19 mouse cellular contexts compared by ENCODE assay signal in genomic region chr2:32541986-32542573, GRCm38 (mm10). TPM values are rescaled to one million over a fixed set of nuclear protein-coding genes. Genes with fewer than 3 reads are reported as not detected.
DNase-seq lines count a peak whose midpoint lies in the region; ATAC-seq and TF ChIP-seq lines count a peak whose summit lies in the region.
"Had no signal": no experiment of that assay in that cellular context is flagged by ENCODE, and none has a peak within 500 bp of the region (broad histone marks: within the 10 kb centered on the region; RNA-seq: fewer than 3 reads in every experiment).

No protein-coding gene starts in this region.

- 77% methylated on average over 4 of the region's 4 CpGs for WGBS in limb, embryonic 15.5 days
- WGBS in forebrain, embryonic 13.5 days: 92% methylated on average over 4 of the region's 4 CpGs
- WGBS in forebrain, embryonic 14.5 days: 91% methylated on average over 4 of the region's 4 CpGs

- no peaks in the 10 kb centered on the region for H3K36me3 ChIP-seq in limb, embryonic 15.5 days
- no peaks in the 10 kb centered on the region for H3K36me3 ChIP-seq in forebrain, embryonic 13.5 days (ENCODE audit: poor library complexity, severe bottlenecking)
- no peaks in the 10 kb centered on the region for H3K36me3 ChIP-seq in forebrain, embryonic 14.5 days (ENCODE audit: control insufficient read depth, insufficient read depth, low read length)
- H3K36me3 ChIP-seq: intestine, embryonic 15.5 days; midbrain, embryonic 13.5 days; neural tube, embryonic 13.5 days had no signal

- no peak overlapping the region for H3K4me3 ChIP-seq in gastrocnemius, adult 2 months
- no peak overlapping the region for H3K4me3 ChIP-seq in limb, embryonic 15.5 days
- no peak overlapping the region for H3K4me3 ChIP-seq in forebrain, embryonic 13.5 days
- no peak overlapping the region for H3K4me3 ChIP-seq in forebrain, embryonic 14.5 days (ENCODE audit: low read depth, low read length)
- H3K4me3 ChIP-seq: erythroblast, embryonic 14.5 days; intestine, embryonic 15.5 days; midbrain, embryonic 13.5 days; neural tube, embryonic 13.5 days had no signal

- H3K9me3 ChIP-seq in limb, embryonic 15.5 days: no peaks in the 10 kb centered on the region
- no peaks in the 10 kb centered on the region for H3K9me3 ChIP-seq in forebrain, embryonic 13.5 days (replicated peaks)
- H3K9me3 ChIP-seq in forebrain, embryonic 14.5 days (replicated peaks; ENCODE audit: control insufficient read depth, low read length): no peaks in the 10 kb centered on the region
- H3K9me3 ChIP-seq: intestine, embryonic 15.5 days; midbrain, embryonic 13.5 days; neural tube, embryonic 13.5 days had no signal

- H3K9ac ChIP-seq in limb, embryonic 15.5 days: no peak overlapping the region
- H3K9ac ChIP-seq in forebrain, embryonic 13.5 days: no peak overlapping the region
- H3K9ac ChIP-seq in forebrain, embryonic 14.5 days (ENCODE audit: low read length): no peak overlapping the region
- H3K9ac ChIP-seq: intestine, embryonic 15.5 days; midbrain, embryonic 13.5 days; neural tube, embryonic 13.5 days had no signal

- DNase-seq in gastrocnemius, adult 2 months: no peak
- no peak for DNase-seq in gastrocnemius, postnatal 14 days
- DNase-seq in thymus, postnatal 0 days (ENCODE audit: low spot score): peak; percentile 94
- no peak for DNase-seq in forebrain, embryonic 14.5 days (ENCODE audit: low spot score)
- DNase-seq in right cerebral cortex, postnatal 36 days (ENCODE audit: low spot score in 2 of 2): no peak
- DNase-seq: adrenal gland, adult 2 months; kidney, postnatal 36 days had no signal

- no peak for TF ChIP-seq CTCF in gastrocnemius, adult 2 months (IDR thresholded peaks at IDR 0.05)

- peak overlapping the region; percentile 10; the same call in 1 of the 2 replicates for H3K27ac ChIP-seq in gastrocnemius, adult 2 months
- peak overlapping the region; percentile 38 for H3K27ac ChIP-seq in limb, embryonic 15.5 days
- H3K27ac ChIP-seq in forebrain, embryonic 13.5 days: no peak overlapping the region
- no peak overlapping the region for H3K27ac ChIP-seq in forebrain, embryonic 14.5 days (ENCODE audit: low read depth, low read length)
- H3K27ac ChIP-seq: intestine, embryonic 15.5 days; midbrain, embryonic 13.5 days; neural tube, embryonic 13.5 days had no signal

- no peak overlapping the region for H3K4me2 ChIP-seq in limb, embryonic 15.5 days
- H3K4me2 ChIP-seq in forebrain, embryonic 13.5 days: no peak overlapping the region
- no peak overlapping the region for H3K4me2 ChIP-seq in forebrain, embryonic 14.5 days (ENCODE audit: low read length)
- H3K4me2 ChIP-seq: intestine, embryonic 15.5 days; midbrain, embryonic 13.5 days; neural tube, embryonic 13.5 days had no signal

- H3K4me1 ChIP-seq in limb, embryonic 15.5 days: peaks cover 61% of the 10 kb centered on the region
- H3K4me1 ChIP-seq in forebrain, embryonic 13.5 days: peaks cover 35% of the 10 kb centered on the region
- H3K4me1 ChIP-seq in forebrain, embryonic 14.5 days (ENCODE audit: control insufficient read depth, insufficient read depth, low read length): peaks cover 24% of the 10 kb centered on the region

- ATAC-seq in CD4-positive, CD25-positive, alpha-beta regulatory T cell, adult 4 months: peak; percentile 88
- ATAC-seq in limb, embryonic 15.5 days (ENCODE audit: insufficient number of reproducible peaks, low FRiP score, low TSS enrichment, low read depth): no peak
- ATAC-seq in forebrain, embryonic 13.5 days: no peak
- no peak for ATAC-seq in forebrain, embryonic 14.5 days
- ATAC-seq: intestine, embryonic 15.5 days; midbrain, embryonic 13.5 days; Patski had no signal

- no peaks in the 10 kb centered on the region for H3K27me3 ChIP-seq in limb, embryonic 15.5 days
- no peaks in the 10 kb centered on the region for H3K27me3 ChIP-seq in forebrain, embryonic 13.5 days
- no peaks in the 10 kb centered on the region for H3K27me3 ChIP-seq in forebrain, embryonic 14.5 days (replicated peaks; ENCODE audit: control insufficient read depth, insufficient read depth, low read length)
- H3K27me3 ChIP-seq: intestine, embryonic 15.5 days; midbrain, embryonic 13.5 days; neural tube, embryonic 13.5 days; Patski had no signal

- intact Hi-C loops in gastrocnemius, adult 2 months (cut with DNase I): no loop called here
- intact Hi-C loops in gastrocnemius, postnatal 14 days (cut with DNase I; ENCODE audit: low total_unique reads): no loop called here

RNA-seq across cellular contexts. Expression of gene Fam102a, which starts 6.9 kb away (rescaled TPM):
- 1 to 10 TPM; 1.8 to 3.1 TPM for total RNA-seq in gastrocnemius, adult 2 months (2021)
- 1 to 10 TPM; 3.5 to 4.2 TPM for total RNA-seq in gastrocnemius, postnatal 14 days (2021)
- polyA plus RNA-seq in CD4-positive, CD25-positive, alpha-beta regulatory T cell, adult 4 months (2017; shearing (Covaris generic)): 10 to 100 TPM; 50.6 to 55.5 TPM
- polyA plus RNA-seq in limb, embryonic 15.5 days (2015; fragmentation: Nextera tagmentation; extraction: Ambion mirVana): 14.7 and 17.3 TPM in 2 replicates
- 8.4 and 8.9 TPM in 2 replicates for polyA plus RNA-seq in thymus, postnatal 0 days (2015; fragmentation: Nextera tagmentation; extraction: Ambion mirVana)
- 4.5 and 5.2 TPM in 2 replicates for polyA plus RNA-seq in forebrain, embryonic 13.5 days (2015; fragmentation: Nextera tagmentation; extraction: Ambion mirVana)
- 4.4 and 5.2 TPM in 2 replicates for polyA plus RNA-seq in forebrain, embryonic 14.5 days (2014; fragmentation: Nextera tagmentation; extraction: Ambion mirVana)

RNA-seq across cellular contexts. Expression of gene Dpm2, which starts 28.6 kb away (rescaled TPM):
- total RNA-seq in gastrocnemius, adult 2 months (2021): 10 to 100 TPM; 11.1 to 14.1 TPM
- total RNA-seq in gastrocnemius, postnatal 14 days (2021): 10 to 100 TPM; 17.6 to 17.8 TPM
- polyA plus RNA-seq in CD4-positive, CD25-positive, alpha-beta regulatory T cell, adult 4 months (2017; shearing (Covaris generic)): 100 to 1,000 TPM; 131 to 166 TPM
- polyA plus RNA-seq in limb, embryonic 15.5 days (2015; fragmentation: Nextera tagmentation; extraction: Ambion mirVana): 114 and 117 TPM in 2 replicates
- 126 and 129 TPM in 2 replicates for polyA plus RNA-seq in thymus, postnatal 0 days (2015; fragmentation: Nextera tagmentation; extraction: Ambion mirVana)
- 127 and 129 TPM in 2 replicates for polyA plus RNA-seq in forebrain, embryonic 13.5 days (2015; fragmentation: Nextera tagmentation; extraction: Ambion mirVana)
- polyA plus RNA-seq in forebrain, embryonic 14.5 days (2014; fragmentation: Nextera tagmentation; extraction: Ambion mirVana): 143 and 152 TPM in 2 replicates

RNA-seq across cellular contexts. Expression of gene Pip5kl1, which starts 32.5 kb away (rescaled TPM):
- not detected for total RNA-seq in gastrocnemius, adult 2 months (2021)
- not detected for total RNA-seq in gastrocnemius, postnatal 14 days (2021)
- not detected for polyA plus RNA-seq in CD4-positive, CD25-positive, alpha-beta regulatory T cell, adult 4 months (2017; shearing (Covaris generic))
- polyA plus RNA-seq in limb, embryonic 15.5 days (2015; fragmentation: Nextera tagmentation; extraction: Ambion mirVana): 0.12 and 0.82 TPM in 2 replicates
- 0.28 and 0.31 TPM in 2 replicates for polyA plus RNA-seq in thymus, postnatal 0 days (2015; fragmentation: Nextera tagmentation; extraction: Ambion mirVana)
- polyA plus RNA-seq in forebrain, embryonic 13.5 days (2015; fragmentation: Nextera tagmentation; extraction: Ambion mirVana): 1.7 and 3.4 TPM in 2 replicates
- polyA plus RNA-seq in forebrain, embryonic 14.5 days (2014; fragmentation: Nextera tagmentation; extraction: Ambion mirVana): 4.7 TPM in 2 replicates
- total RNA-seq: hematopoietic stem cell, adult 5-6 weeks; liver, adult 2 months had no signal
- polyA plus RNA-seq: erythroblast, embryonic 14.5 days; liver, adult 2 months had no signal

RNA-seq across cellular contexts. Expression of gene 9430097D07Rik, which starts 33.4 kb away (rescaled TPM):
- not detected for total RNA-seq in gastrocnemius, adult 2 months (2021)
- total RNA-seq in gastrocnemius, postnatal 14 days (2021): not detected
- polyA plus RNA-seq in CD4-positive, CD25-positive, alpha-beta regulatory T cell, adult 4 months (2017; shearing (Covaris generic)): not detected
- polyA plus RNA-seq in limb, embryonic 15.5 days (2015; fragmentation: Nextera tagmentation; extraction: Ambion mirVana): not detected in 2 replicates
- polyA plus RNA-seq in thymus, postnatal 0 days (2015; fragmentation: Nextera tagmentation; extraction: Ambion mirVana): 0.08 TPM in 1 of 2 replicates, not detected in the other
- polyA plus RNA-seq in forebrain, embryonic 13.5 days (2015; fragmentation: Nextera tagmentation; extraction: Ambion mirVana): 0.18 and 0.39 TPM in 2 replicates
- 0.30 and 0.61 TPM in 2 replicates for polyA plus RNA-seq in forebrain, embryonic 14.5 days (2014; fragmentation: Nextera tagmentation; extraction: Ambion mirVana)
- total RNA-seq: adrenal gland, adult 2 months; hematopoietic stem cell, adult 5-6 weeks; liver, adult 2 months had no signal
- polyA plus RNA-seq: adrenal gland, adult 2 months; erythroblast, embryonic 14.5 days; intestine, embryonic 15.5 days; liver, adult 2 months; lung, embryonic 16.5 days; stomach, embryonic 14.5 days had no signal

RNA-seq across cellular contexts. Expression of gene St6galnac4, which starts 44.8 kb away (rescaled TPM):
- 10 to 100 TPM in 1 of 2 experiments, 1 to 10 TPM in 1; 8.7 to 21.6 TPM for total RNA-seq in gastrocnemius, adult 2 months (2021)
- total RNA-seq in gastrocnemius, postnatal 14 days (2021): 10 to 100 TPM; 25.6 to 26.3 TPM
- polyA plus RNA-seq in CD4-positive, CD25-positive, alpha-beta regulatory T cell, adult 4 months (2017; shearing (Covaris generic)): 10 to 100 TPM; 25.2 to 38.6 TPM
- 33.8 and 44.2 TPM in 2 replicates for polyA plus RNA-seq in limb, embryonic 15.5 days (2015; fragmentation: Nextera tagmentation; extraction: Ambion mirVana)
- 24.3 and 25.3 TPM in 2 replicates for polyA plus RNA-seq in thymus, postnatal 0 days (2015; fragmentation: Nextera tagmentation; extraction: Ambion mirVana)
- 14.5 and 16.5 TPM in 2 replicates for polyA plus RNA-seq in forebrain, embryonic 13.5 days (2015; fragmentation: Nextera tagmentation; extraction: Ambion mirVana)
- polyA plus RNA-seq in forebrain, embryonic 14.5 days (2014; fragmentation: Nextera tagmentation; extraction: Ambion mirVana): 18.7 and 21.4 TPM in 2 replicates

Comparison
In these comparisons a context has a peak if more than half of its experiments do, and no peak if none do; other contexts are left out.
1. H3K27ac ChIP-seq: peak in gastrocnemius, adult 2 months (single experiment) and limb, embryonic 15.5 days (single experiment); none in forebrain, embryonic 13.5 days (single experiment) and forebrain, embryonic 14.5 days (single experiment).